In the genomic region with DNA sequence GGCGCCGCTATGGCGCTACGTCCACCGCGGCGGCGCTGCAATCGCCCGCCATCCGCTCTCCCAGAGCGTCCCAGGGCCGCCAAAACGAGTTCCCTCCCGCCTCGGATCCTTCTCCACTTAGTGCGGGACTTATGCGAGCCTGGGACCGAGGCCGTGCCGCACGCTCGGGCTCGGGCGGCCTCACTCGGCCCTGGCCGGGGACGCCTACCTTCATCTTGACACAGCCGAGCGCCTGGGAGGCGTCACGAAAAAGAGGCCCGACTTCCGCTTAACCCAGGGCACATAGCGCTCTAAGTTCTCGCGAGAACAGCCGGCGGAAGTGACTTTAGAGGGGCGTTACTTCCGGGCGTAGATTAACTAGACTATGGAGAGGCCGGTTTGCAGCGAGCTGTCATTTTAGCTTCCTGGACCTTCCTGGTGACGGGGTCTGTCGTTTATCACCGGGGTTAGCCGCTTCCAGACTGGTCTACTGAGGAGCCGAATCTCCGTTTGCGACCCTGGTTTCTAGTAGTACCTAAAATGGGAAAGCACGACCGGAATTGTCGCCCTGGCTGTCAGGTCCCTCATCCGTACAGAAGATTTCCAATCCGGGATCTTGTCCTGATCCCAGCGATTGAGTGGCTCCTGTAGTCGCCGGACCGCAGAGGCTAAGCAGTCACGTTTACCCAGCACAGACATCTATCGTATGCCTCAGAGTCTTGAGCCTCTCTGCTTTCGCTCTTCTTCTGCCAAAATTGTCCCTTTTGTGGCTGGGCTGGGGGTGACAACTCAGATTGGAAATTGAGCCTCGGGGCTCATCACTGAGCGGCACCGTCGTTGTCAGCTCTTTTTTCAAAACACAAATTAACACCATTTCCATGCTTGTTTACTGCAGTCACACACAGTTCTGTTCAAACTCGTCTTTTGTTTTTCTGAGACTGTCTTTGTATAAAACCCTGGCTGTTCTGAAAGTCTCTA, we compare ENCODE assay signal across 8 mouse cellular contexts. TPM values are rescaled to one million over a fixed set of nuclear protein-coding genes. Genes with fewer than 3 reads are reported as not detected.
DNase-seq lines count a peak whose midpoint lies in the region; ATAC-seq and TF ChIP-seq lines count a peak whose summit lies in the region.

A gene (minus strand): TSS at position 300 of the 957 bp plus-strand sequence.

- peaks cover 8% of the 10 kb centered on the region for H3K4me1 ChIP-seq in heart, embryonic 11.5 days (ENCODE audit: control insufficient read depth, insufficient read depth, low read length)
- peaks cover 16% of the 10 kb centered on the region for H3K4me1 ChIP-seq in kidney, embryonic 16.5 days (ENCODE audit: insufficient read depth, low read length)
- peaks cover 18% of the 10 kb centered on the region for H3K4me1 ChIP-seq in liver, adult 2 months (ENCODE audit: control insufficient read depth, insufficient read depth, low read length)

- H3K9me3 ChIP-seq in heart, embryonic 11.5 days (replicated peaks; ENCODE audit: control insufficient read depth, low read length), result no peaks in the 10 kb centered on the region
- no peaks in the 10 kb centered on the region for H3K9me3 ChIP-seq in kidney, embryonic 16.5 days (ENCODE audit: low read length)

- H3K4me3 ChIP-seq in heart, embryonic 11.5 days (ENCODE audit: low read depth, low read length), result peak within 1 kb of the TSS; percentile 97
- H3K4me3 ChIP-seq in kidney, embryonic 16.5 days (ENCODE audit: low read length), result peak within 1 kb of the TSS; percentile 89
- peak within 1 kb of the TSS; percentile 97 for H3K4me3 ChIP-seq in liver, adult 2 months (ENCODE audit: insufficient read depth, low read depth, low read length)
- H3K4me3 ChIP-seq in myocyte, result peak within 1 kb of the TSS; percentile 74

- under 1% methylated on average over 68 of the region's 68 CpGs for WGBS in heart, embryonic 11.5 days (ENCODE audit: insufficient replicate concordance)
- under 1% methylated on average over 68 of the region's 68 CpGs for WGBS in kidney, embryonic 16.5 days
- WGBS in liver, adult 2 months, result under 1% methylated on average over 63 of the region's 68 CpGs

- no peaks in the 10 kb centered on the region for H3K27me3 ChIP-seq in heart, embryonic 11.5 days (ENCODE audit: control insufficient read depth, insufficient read depth, low read length)
- H3K27me3 ChIP-seq in kidney, embryonic 16.5 days (ENCODE audit: insufficient read depth, low read length), result no peaks in the 10 kb centered on the region
- H3K27me3 ChIP-seq in liver, adult 2 months (ENCODE audit: control insufficient read depth, insufficient read depth, low read length), result no peaks in the 10 kb centered on the region
- peaks cover 3% of the 10 kb centered on the region for H3K27me3 ChIP-seq in myocyte (ENCODE audit: control insufficient read depth, insufficient read depth, insufficient read length)
- no peaks in the 10 kb centered on the region for H3K27me3 ChIP-seq in splenic B cell, adult 2 months (ENCODE audit: control insufficient read depth, insufficient read depth, low read length, poor library complexity, severe bottlenecking)

- peak; percentile 89 for TF ChIP-seq POLR2A in liver, adult 2 months (IDR thresholded peaks at IDR 0.05; ENCODE audit: extremely low read depth, insufficient read depth, low read length)
- peak; percentile 86 for TF ChIP-seq POLR2A in myocyte (IDR thresholded peaks at IDR 0.05; ENCODE audit: insufficient read length, low read depth)

- ATAC-seq in erythroblast, adult 5-6 weeks (replicated peaks; ENCODE audit: low FRiP score, poor library complexity, severe bottlenecking), result peak; percentile 99
- peak; percentile 96 for ATAC-seq in heart, embryonic 11.5 days (replicated peaks; ENCODE audit: insufficient number of reproducible peaks, low FRiP score, low TSS enrichment)
- ATAC-seq in kidney, embryonic 16.5 days (ENCODE audit: low FRiP score, low TSS enrichment), result peak; percentile 98

- H3K27ac ChIP-seq in heart, embryonic 11.5 days (ENCODE audit: low read depth, low read length), result peak within 1 kb of the TSS; percentile 95
- H3K27ac ChIP-seq in kidney, embryonic 16.5 days (ENCODE audit: low read length), result peak within 1 kb of the TSS; percentile 96
- H3K27ac ChIP-seq in liver, adult 2 months (replicated peaks; ENCODE audit: insufficient read depth, low read depth, low read length), result peak within 1 kb of the TSS; percentile 83

- peak within 1 kb of the TSS; percentile 87 for H3K4me2 ChIP-seq in heart, embryonic 11.5 days
- H3K4me2 ChIP-seq in kidney, embryonic 16.5 days (replicated peaks; ENCODE audit: low read depth, low read length), result peak within 1 kb of the TSS; percentile 74
- H3K4me2 ChIP-seq in myocyte (ENCODE audit: low read depth), result peak within 1 kb of the TSS; percentile 94

- peak within 1 kb of the TSS; percentile 32 for H3ac ChIP-seq in myocyte (ENCODE audit: control insufficient read depth, insufficient read length)

- TF ChIP-seq CTCF in liver, adult 2 months (IDR thresholded peaks at IDR 0.05; ENCODE audit: low read depth, low read length), result no peak

- H3K36me3 ChIP-seq in heart, embryonic 11.5 days (ENCODE audit: control insufficient read depth, insufficient read depth, low read length), result peaks cover 26% of the 10 kb centered on the region
- peaks cover 29% of the 10 kb centered on the region for H3K36me3 ChIP-seq in kidney, embryonic 16.5 days (ENCODE audit: insufficient read depth, low read length)
- peaks cover 25% of the 10 kb centered on the region for H3K36me3 ChIP-seq in liver, adult 2 months (ENCODE audit: control insufficient read depth, insufficient read depth, low read length)
- H3K36me3 ChIP-seq in myocyte (ENCODE audit: control insufficient read depth, insufficient read depth), result peaks cover 24% of the 10 kb centered on the region
- peaks cover 13% of the 10 kb centered on the region for H3K36me3 ChIP-seq in splenic B cell, adult 2 months (ENCODE audit: control insufficient read depth, insufficient read depth, low read length, poor library complexity, severe bottlenecking)

- H3K79me2 ChIP-seq in liver, adult 2 months (ENCODE audit: control insufficient read depth, insufficient read depth, low read length), result peaks cover 8% of the 10 kb centered on the region
- H3K79me2 ChIP-seq in myocyte (ENCODE audit: control insufficient read depth, insufficient read depth), result peaks cover 23% of the 10 kb centered on the region

- H3K9ac ChIP-seq in heart, embryonic 11.5 days (ENCODE audit: low read depth, low read length), result peak within 1 kb of the TSS; percentile 100
- H3K9ac ChIP-seq in kidney, embryonic 16.5 days (replicated peaks; ENCODE audit: low read length), result peak within 1 kb of the TSS; percentile 98
- H3K9ac ChIP-seq in liver, adult 2 months (ENCODE audit: low read depth, low read length), result peak within 1 kb of the TSS; percentile 99

- peak; percentile 95 to 96 for DNase-seq in B cell, adult 2 months
- peak; percentile 99 for DNase-seq in brain, adult 2 months (ENCODE audit: low read depth, low spot score)
- DNase-seq in liver, adult 2 months (ENCODE audit: extremely low read depth, low read depth, low spot score), result peak; percentile 89
- peak; percentile 99 for DNase-seq in splenic B cell, adult 2 months (ENCODE audit: low read depth, low spot score)

TF ChIP-seq in myocyte, 11 proteins besides CTCF, POLR2A, EP300 and RAD21:
- TF ChIP-seq TCF3 (IDR thresholded peaks at IDR 0.05; ENCODE audit: insufficient read length, low read depth) (no peak), TCF12 (IDR thresholded peaks at IDR 0.05; ENCODE audit: insufficient read depth, poor library complexity, severe bottlenecking) (no peak), E2F4 (IDR thresholded peaks at IDR 0.05; ENCODE audit: insufficient read depth) (no peak), MAX (IDR thresholded peaks at IDR 0.05; ENCODE audit: low read depth) (peak; percentile 80), SRF (IDR thresholded peaks at IDR 0.05; ENCODE audit: control insufficient read depth, insufficient read length, low read depth) (no peak), POLR2AphosphoS2 (IDR thresholded peaks at IDR 0.05; ENCODE audit: insufficient read length, low read depth) (peak; percentile 89), MYOD1 (IDR thresholded peaks at IDR 0.05; ENCODE audit: control insufficient read depth in 1 of 3, insufficient read length in 2 of 3, low read depth in 2 of 3) (no peak), MYOG (IDR thresholded peaks at IDR 0.05; ENCODE audit: control insufficient read depth in 1 of 3, insufficient read depth in 1 of 3, insufficient read length in 2 of 3, low read depth in 2 of 3) (no peak)
TF ChIP-seq in myocyte: peak in this region for 2.

RNA-seq across cellular contexts. Expression of the gene that starts here (rescaled TPM):
- 866 and 945 TPM in 2 replicates for total RNA-seq in erythroblast, adult 5-6 weeks (2015; ENCODE audit: low replicate concordance)
- total RNA-seq in erythroblast, adult 5-6 weeks (2017; ENCODE audit: low replicate concordance), result 159 and 357 TPM in 2 replicates
- 577 and 587 TPM in 2 replicates for polyA plus RNA-seq in heart, embryonic 11.5 days (2014; fragmentation: Nextera tagmentation; extraction: Ambion mirVana)
- polyA plus RNA-seq in kidney, embryonic 16.5 days (2015; fragmentation: Nextera tagmentation; extraction: Ambion mirVana), result 606 and 725 TPM in 2 replicates
- total RNA-seq in liver, adult 2 months (2014; rRNA removed), result 380 and 503 TPM in 2 replicates
- 280 and 301 TPM in 2 replicates for polyA plus RNA-seq in liver, adult 2 months (2012; rRNA removed)
- 2,131 TPM for polyA plus RNA-seq in myocyte (2012; fragmentation: generic; extraction: Trizol)

Comparison
In these comparisons a context has a peak if more than half of its experiments do, and no peak if none do; other contexts are left out.
1. Peak in every context shown above with its lines: DNase-seq, ATAC-seq, H3K4me3 ChIP-seq and H3K27ac ChIP-seq.